Mouse (Mus musculus) heart, postnatal 0 days (tissue): ENCODE results near the gene Tspan14.

Experiments used
- CTCF ChIP-seq: IDR thresholded peaks from 2 replicates; pipeline ENCODE4 v1.5.1; 2016; ENCODE audit warnings: antibody characterized with exemption, control low read depth, low read depth
- EP300 ChIP-seq: IDR thresholded peaks from 2 replicates; pipeline ENCODE4 v1.6.1; 2016; ENCODE audit warnings: antibody characterized with exemption, low read depth

DNA sequence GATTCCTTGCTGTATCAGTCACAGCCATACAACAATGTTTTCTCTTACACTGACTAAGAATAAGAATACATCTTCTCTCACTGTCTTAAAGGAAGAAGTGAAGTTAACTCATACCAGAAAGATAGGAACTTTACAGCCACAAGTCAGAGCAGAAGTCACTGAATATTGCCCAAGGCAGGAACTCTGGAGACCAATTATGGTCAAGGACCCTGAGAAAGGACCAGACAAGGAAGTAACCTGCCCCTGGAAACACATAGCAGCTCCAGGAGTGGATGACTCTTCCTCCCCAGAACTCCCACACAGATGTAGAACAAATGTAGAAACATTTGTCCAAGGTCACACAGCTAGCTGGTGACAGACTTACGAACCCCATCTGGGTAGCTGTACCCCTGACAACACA, 45.4 kb downstream of the Tspan14 start:
- TF ChIP-seq CTCF (no peak), EP300 (no peak)
